In genomic region chr6:118070321-118071012, GRCm38 (mm10) we compare ENCODE assay signal across 13 mouse cellular contexts. TPM values are rescaled to one million over a fixed set of nuclear protein-coding genes. Genes with fewer than 3 reads are reported as not detected.
DNase-seq lines count a peak whose midpoint lies in the region; ATAC-seq and TF ChIP-seq lines count a peak whose summit lies in the region.
"Had no signal": no experiment of that assay in that cellular context is flagged by ENCODE, and none has a peak within 500 bp of the region (broad histone marks: within the 10 kb centered on the region; RNA-seq: fewer than 3 reads in every experiment).

No protein-coding gene starts in this region.

- no peak for TF ChIP-seq CTCF in layer of hippocampus, adult 2 months (conservative IDR thresholded peaks at IDR 0.05)

- H3K27ac ChIP-seq in layer of hippocampus, adult 2 months, result peak overlapping the region; percentile 88
- H3K27ac ChIP-seq: liver, embryonic 14.5 days had no signal

- peak; percentile 67 to 84 for DNase-seq in frontal cortex, adult 2 months (ENCODE audit: extremely low spot score in 1 of 2, low spot score in 1 of 2)
- DNase-seq in frontal cortex, postnatal 10 days (ENCODE audit: low spot score in 2 of 2), result no peak
- peak; percentile 83 for DNase-seq in right cerebral cortex, adult 18-20 months
- DNase-seq in right cerebral cortex, postnatal 4 days, result no peak
- DNase-seq in layer of hippocampus, adult 2 months (ENCODE audit: low spot score in 2 of 2), result peak; percentile 76 to 83
- peak; percentile 68 to 76 for DNase-seq in right cerebral cortex, postnatal 36 days (ENCODE audit: low spot score in 2 of 2)
- DNase-seq in embryo, embryonic 9.5 days (ENCODE audit: extremely low spot score), result no peak
- DNase-seq: gastrocnemius, postnatal 10 days; heart, postnatal 4 days; kidney, adult 2 months; midbrain, embryonic 14.5 days had no signal

- no peak for ATAC-seq in CD4-positive, CD25-positive, alpha-beta regulatory T cell, adult 4 months

- H3K4me3 ChIP-seq in layer of hippocampus, adult 2 months, result no peak overlapping the region

RNA-seq across cellular contexts. Expression of gene Rasgef1a, which starts 59.2 kb away (rescaled TPM):
- 154 and 164 TPM in 2 replicates for polyA plus RNA-seq in frontal cortex, adult 2 months (2012; rRNA removed)
- 100 to 1,000 TPM; 216 to 231 TPM for total RNA-seq in layer of hippocampus, adult 2 months (2021)
- 1 to 10 TPM; 5.4 to 7.8 TPM for polyA plus RNA-seq in CD4-positive, CD25-positive, alpha-beta regulatory T cell, adult 4 months (2017; shearing (Covaris generic))

Comparison
In these comparisons a context has a peak if more than half of its experiments do, and no peak if none do; other contexts are left out.
1. DNase-seq: peak in frontal cortex, adult 2 months (2 of 2), right cerebral cortex, adult 18-20 months (single experiment), layer of hippocampus, adult 2 months (2 of 2) and right cerebral cortex, postnatal 36 days (2 of 2); none in frontal cortex, postnatal 10 days (0 of 2), right cerebral cortex, postnatal 4 days (single experiment) and embryo, embryonic 9.5 days (single experiment).
2. RNA of gene Rasgef1a, which starts 59.2 kb away (polyA plus RNA-seq): 154 to 164 TPM in frontal cortex, adult 2 months; 5.4 to 7.8 TPM in CD4-positive, CD25-positive, alpha-beta regulatory T cell, adult 4 months; every median in the first group is over 10 times any median in the second.